Mouse (Mus musculus) cerebellum, adult 8-10 months (tissue): Measurements from ENCODE around the gene Cdhr3.
"Not testable (repeated sequence)": the region's sequence is repeated elsewhere in the genome, so short reads cannot be mapped to it uniquely, and the experiment has no call there.

Experiments
- DNase-seq: peaks from one replicate; pipeline ENCODE4 v3.0.0; 2022

Gene Cdhr3

GRCm38 (mm10) chr12:33071901-33072672 lies 20.6 kb downstream of the Cdhr3 start:
- no peak for DNase-seq

GRCm38 (mm10) chr12:33068977-33069376 lies 23.7 kb downstream of the Cdhr3 start:
- DNase-seq, result no peak

GRCm38 (mm10) chr12:33066355-33066754 lies 26.3 kb downstream of the Cdhr3 start:
- no peak for DNase-seq

- no peak for DNase-seq
Observed at GRCm38 (mm10) chr12:33065162-33065561, 27.5 kb downstream of the Cdhr3 start.

- no peak for DNase-seq
Observed at GRCm38 (mm10) chr12:33064266-33064665, 28.4 kb downstream of the Cdhr3 start.

GRCm38 (mm10) chr12:33063250-33063649 lies 29.4 kb downstream of the Cdhr3 start:
- DNase-seq, result no peak

- not testable (repeated sequence) for DNase-seq
Observed at GRCm38 (mm10) chr12:33062379-33062778, 30.3 kb downstream of the Cdhr3 start.

- no peak for DNase-seq
Observed at GRCm38 (mm10) chr12:33061651-33062050, 31.0 kb downstream of the Cdhr3 start.

GRCm38 (mm10) chr12:33057231-33058048 lies 35.2 kb downstream of the Cdhr3 start:
- DNase-seq, result no peak

GRCm38 (mm10) chr12:33056574-33056973 lies 36.1 kb downstream of the Cdhr3 start:
- no peak for DNase-seq

GRCm38 (mm10) chr12:33056074-33056473 lies 36.6 kb downstream of the Cdhr3 start:
- DNase-seq, result no peak

- no peak for DNase-seq
Observed at GRCm38 (mm10) chr12:33053746-33054145, 38.9 kb downstream of the Cdhr3 start.

GRCm38 (mm10) chr12:33053311-33053710 lies 39.4 kb downstream of the Cdhr3 start:
- no peak for DNase-seq

GRCm38 (mm10) chr12:33048391-33048790 lies 44.3 kb downstream of the Cdhr3 start:
- no peak for DNase-seq

- no peak for DNase-seq
Observed at GRCm38 (mm10) chr12:33046434-33046833, 46.2 kb downstream of the Cdhr3 start.

GRCm38 (mm10) chr12:33045533-33046361 lies 46.9 kb downstream of the Cdhr3 start:
- no peak for DNase-seq

GRCm38 (mm10) chr12:33041476-33041875 lies 51.2 kb downstream of the Cdhr3 start:
- no peak for DNase-seq

- no peak for DNase-seq
Observed at GRCm38 (mm10) chr12:33040811-33041210, 51.9 kb downstream of the Cdhr3 start.

- DNase-seq, result no peak
Observed at GRCm38 (mm10) chr12:33038676-33039075, 54.0 kb downstream of the Cdhr3 start.

GRCm38 (mm10) chr12:33035719-33036521 lies 56.8 kb downstream of the Cdhr3 start:
- DNase-seq, result peak; percentile 23

- DNase-seq, result no peak
Observed at GRCm38 (mm10) chr12:33035089-33035718, 57.5 kb downstream of the Cdhr3 start.
